12 mouse cellular contexts compared by ENCODE assay signal in genomic region chr3:38568596-38568975, GRCm38 (mm10).
DNase-seq lines count a peak whose midpoint lies in the region; ATAC-seq and TF ChIP-seq lines count a peak whose summit lies in the region.
"Had no signal": no experiment of that assay in that cellular context is flagged by ENCODE, and none has a peak within 500 bp of the region (broad histone marks: within the 10 kb centered on the region; RNA-seq: fewer than 3 reads in every experiment).

No protein-coding gene starts in this region.

- intact Hi-C loops in left cerebral cortex, postnatal 25 days (cut with DNase I): no loop called here

- peak; percentile 38 for DNase-seq in hindbrain, embryonic 10.5 days (ENCODE audit: low spot score)
- no peak for DNase-seq in hindbrain, postnatal 0 days (ENCODE audit: low spot score)
- peak; percentile 7 for DNase-seq in WW6 (ENCODE audit: low read depth, low spot score)
- no peak for DNase-seq in forebrain, postnatal 0 days
- no peak for DNase-seq in lung, postnatal 25 days (ENCODE audit: low spot score)
- no peak for DNase-seq in adrenal gland, postnatal 4 days (ENCODE audit: low spot score in 2 of 2)
- DNase-seq in left cerebral cortex, postnatal 25 days (ENCODE audit: low spot score in 2 of 2): no peak
- DNase-seq: gastrocnemius, adult 2 months had no signal

- no peaks in the 10 kb centered on the region for H3K27me3 ChIP-seq in hindbrain, embryonic 10.5 days (ENCODE audit: insufficient read depth, poor library complexity, severe bottlenecking)
- no peaks in the 10 kb centered on the region for H3K27me3 ChIP-seq in hindbrain, postnatal 0 days (ENCODE audit: insufficient read depth, low read length)
- no peaks in the 10 kb centered on the region for H3K27me3 ChIP-seq in forebrain, postnatal 0 days (ENCODE audit: insufficient read depth, low read length)
- H3K27me3 ChIP-seq in midbrain, embryonic 16.5 days (ENCODE audit: control insufficient read depth, insufficient read depth, low read depth, low read length): no peaks in the 10 kb centered on the region
- H3K27me3 ChIP-seq: liver, embryonic 15.5 days; megakaryocyte, embryonic 14.5 days had no signal

- 10% methylated on average over 2 of the region's 2 CpGs for WGBS in hindbrain, embryonic 10.5 days
- 6% methylated on average over 2 of the region's 2 CpGs for WGBS in hindbrain, postnatal 0 days
- 11% methylated on average over 2 of the region's 2 CpGs for WGBS in forebrain, postnatal 0 days
- WGBS in midbrain, embryonic 16.5 days: 4% methylated on average over 2 of the region's 2 CpGs

- no peak overlapping the region for H3K4me2 ChIP-seq in hindbrain, postnatal 0 days (ENCODE audit: low read depth, low read length)
- H3K4me2 ChIP-seq in forebrain, postnatal 0 days (ENCODE audit: low read depth): no peak overlapping the region
- H3K4me2 ChIP-seq in midbrain, embryonic 16.5 days (ENCODE audit: low read length): no peak overlapping the region
- H3K4me2 ChIP-seq: liver, embryonic 15.5 days had no signal

- no peak overlapping the region for H3K9ac ChIP-seq in hindbrain, postnatal 0 days (replicated peaks; ENCODE audit: low read length)
- H3K9ac ChIP-seq in forebrain, postnatal 0 days: no peak overlapping the region
- H3K9ac ChIP-seq in midbrain, embryonic 16.5 days (ENCODE audit: low read depth, low read length): no peak overlapping the region
- H3K9ac ChIP-seq: liver, embryonic 15.5 days had no signal

- no peaks in the 10 kb centered on the region for H3K36me3 ChIP-seq in hindbrain, embryonic 10.5 days
- H3K36me3 ChIP-seq in hindbrain, postnatal 0 days (ENCODE audit: insufficient read depth, low read length): no peaks in the 10 kb centered on the region
- H3K36me3 ChIP-seq in forebrain, postnatal 0 days (ENCODE audit: insufficient read depth): no peaks in the 10 kb centered on the region
- H3K36me3 ChIP-seq in midbrain, embryonic 16.5 days (ENCODE audit: control insufficient read depth, insufficient read depth, low read length): no peaks in the 10 kb centered on the region
- H3K36me3 ChIP-seq: liver, embryonic 15.5 days had no signal

- H3K27ac ChIP-seq in hindbrain, embryonic 10.5 days: peak overlapping the region; percentile 86
- H3K27ac ChIP-seq in hindbrain, postnatal 0 days: no peak overlapping the region
- no peak overlapping the region; the same call in 1 of the 2 replicates for H3K27ac ChIP-seq in forebrain, postnatal 0 days (ENCODE audit: low read depth, low read length)
- no peak overlapping the region for H3K27ac ChIP-seq in midbrain, embryonic 16.5 days (ENCODE audit: low read length)
- H3K27ac ChIP-seq: gastrocnemius, adult 2 months; kidney, postnatal 0 days; liver, embryonic 15.5 days had no signal

- H3K4me1 ChIP-seq in hindbrain, embryonic 10.5 days (replicated peaks): peaks cover 36% of the 10 kb centered on the region
- peaks cover 4% of the 10 kb centered on the region; the same call in 1 of the 2 replicates for H3K4me1 ChIP-seq in hindbrain, postnatal 0 days (ENCODE audit: insufficient read depth, low read length)
- no peaks in the 10 kb centered on the region for H3K4me1 ChIP-seq in forebrain, postnatal 0 days (ENCODE audit: insufficient read depth)
- peaks cover 24% of the 10 kb centered on the region for H3K4me1 ChIP-seq in midbrain, embryonic 16.5 days (ENCODE audit: control insufficient read depth, insufficient read depth, low read length)
- H3K4me1 ChIP-seq: liver, embryonic 15.5 days; megakaryocyte, embryonic 14.5 days had no signal

- ATAC-seq in hindbrain, postnatal 0 days: no peak
- ATAC-seq in forebrain, postnatal 0 days: peak; percentile 42
- ATAC-seq in midbrain, embryonic 16.5 days: peak; percentile 73

- H3K9me3 ChIP-seq in hindbrain, embryonic 10.5 days: no peaks in the 10 kb centered on the region
- no peaks in the 10 kb centered on the region for H3K9me3 ChIP-seq in hindbrain, postnatal 0 days (ENCODE audit: low read length)
- no peaks in the 10 kb centered on the region for H3K9me3 ChIP-seq in forebrain, postnatal 0 days (ENCODE audit: low read length)
- H3K9me3 ChIP-seq in midbrain, embryonic 16.5 days (replicated peaks; ENCODE audit: control insufficient read depth, low read length, poor library complexity, severe bottlenecking): no peaks in the 10 kb centered on the region
- H3K9me3 ChIP-seq: liver, embryonic 15.5 days; megakaryocyte, embryonic 14.5 days had no signal

- no peak overlapping the region for H3K4me3 ChIP-seq in hindbrain, embryonic 10.5 days
- no peak overlapping the region for H3K4me3 ChIP-seq in hindbrain, postnatal 0 days (ENCODE audit: low read length)
- no peak overlapping the region for H3K4me3 ChIP-seq in forebrain, postnatal 0 days (ENCODE audit: low read depth, low read length)
- no peak overlapping the region for H3K4me3 ChIP-seq in midbrain, embryonic 16.5 days (ENCODE audit: low read depth, low read length)
- H3K4me3 ChIP-seq: gastrocnemius, adult 2 months; liver, embryonic 15.5 days; megakaryocyte, embryonic 14.5 days had no signal

- TF ChIP-seq CTCF in hindbrain, postnatal 0 days (IDR thresholded peaks at IDR 0.05; ENCODE audit: low read depth): no peak
- TF ChIP-seq CTCF in forebrain, postnatal 0 days (IDR thresholded peaks at IDR 0.05; ENCODE audit: low read depth): no peak

Comparison
In these comparisons a context has a peak if more than half of its experiments do, and no peak if none do; other contexts are left out.
1. DNase-seq: peak in hindbrain, embryonic 10.5 days (single experiment) and WW6 (single experiment); none in hindbrain, postnatal 0 days (single experiment), forebrain, postnatal 0 days (single experiment), lung, postnatal 25 days (single experiment), adrenal gland, postnatal 4 days (0 of 2) and left cerebral cortex, postnatal 25 days (0 of 2).